Mouse (Mus musculus): ENCODE data around the gene Csf2rb.

The Csf2rb gene

GRCm38 (mm10) chr15:78327753-78328341 is 2.3 kb downstream of the Csf2rb start:
- in situ Hi-C loops (cut with MboI, MseI), result loop anchor here (5.0 kb wide), 1 partner anchor 81 kb away; no protein-coding TSS in a partner anchor

- in situ Hi-C loops (cut with MboI, MseI), result loop anchor here (5.0 kb wide), 1 partner anchor 81 kb away; no protein-coding TSS in a partner anchor
Observed at GRCm38 (mm10) chr15:78328520-78329097, 3.1 kb downstream of the Csf2rb start.

GRCm38 (mm10) chr15:78329972-78330371 is 4.4 kb downstream of the Csf2rb start:
- in situ Hi-C loops (cut with MboI, MseI), result loop anchor here (5.0 kb wide), 1 partner anchor 83 kb away; no protein-coding TSS in a partner anchor

- in situ Hi-C loops (cut with MboI, MseI), result no loop called here
Observed at GRCm38 (mm10) chr15:78330706-78331105, 5.2 kb downstream of the Csf2rb start.

- in situ Hi-C loops (cut with MboI, MseI), result no loop called here
Observed at GRCm38 (mm10) chr15:78331523-78332340, 6.2 kb downstream of the Csf2rb start.

GRCm38 (mm10) chr15:78332981-78333380 is 7.4 kb downstream of the Csf2rb start:
- in situ Hi-C loops (cut with MboI, MseI), result no loop called here

- in situ Hi-C loops (cut with MboI, MseI), result no loop called here
Observed at GRCm38 (mm10) chr15:78334380-78334779, 8.8 kb downstream of the Csf2rb start.

- in situ Hi-C loops (cut with MboI, MseI), result loop anchor here (5.0 kb wide), 1 partner anchor 158 kb away; no protein-coding TSS in a partner anchor
Observed at GRCm38 (mm10) chr15:78339627-78340423, 14.3 kb downstream of the Csf2rb start.

GRCm38 (mm10) chr15:78340919-78341318 is 15.4 kb downstream of the Csf2rb start:
- in situ Hi-C loops (cut with MboI, MseI), result loop anchor here (5.0 kb wide), 1 partner anchor 159 kb away; no protein-coding TSS in a partner anchor

- in situ Hi-C loops (cut with MboI, MseI), result loop anchor here (5.0 kb wide), 1 partner anchor 161 kb away; no protein-coding TSS in a partner anchor
Observed at GRCm38 (mm10) chr15:78343683-78344082, 18.1 kb downstream of the Csf2rb start.

GRCm38 (mm10) chr15:78344567-78344966 is 19.0 kb downstream of the Csf2rb start:
- in situ Hi-C loops (cut with MboI, MseI), result loop anchor here (5.0 kb wide), 1 partner anchor 162 kb away; no protein-coding TSS in a partner anchor

- in situ Hi-C loops (cut with MboI, MseI), result no loop called here
Observed at GRCm38 (mm10) chr15:78351586-78352165, 26.1 kb downstream of the Csf2rb start.

GRCm38 (mm10) chr15:78354958-78355357 is 29.4 kb downstream of the Csf2rb start:
- in situ Hi-C loops (cut with MboI, MseI), result no loop called here

- in situ Hi-C loops (cut with MboI, MseI), result no loop called here
Observed at GRCm38 (mm10) chr15:78355548-78355947, 30.0 kb downstream of the Csf2rb start.

- in situ Hi-C loops (cut with MboI, MseI), result no loop called here
Observed at GRCm38 (mm10) chr15:78365916-78366315, 40.4 kb downstream of the Csf2rb start.

GRCm38 (mm10) chr15:78366875-78367274 is 41.3 kb downstream of the Csf2rb start:
- in situ Hi-C loops (cut with MboI, MseI), result no loop called here

GRCm38 (mm10) chr15:78367811-78368210 is 42.3 kb downstream of the Csf2rb start:
- in situ Hi-C loops (cut with MboI, MseI), result no loop called here

GRCm38 (mm10) chr15:78368926-78369346 is 43.4 kb downstream of the Csf2rb start:
- in situ Hi-C loops (cut with MboI, MseI), result no loop called here

GRCm38 (mm10) chr15:78369641-78370040 is 44.1 kb downstream of the Csf2rb start:
- in situ Hi-C loops (cut with MboI, MseI), result no loop called here

- in situ Hi-C loops (cut with MboI, MseI), result no loop called here
Observed at GRCm38 (mm10) chr15:78372796-78373195, 47.2 kb downstream of the Csf2rb start.

GRCm38 (mm10) chr15:78374204-78374603 is 48.7 kb downstream of the Csf2rb start:
- in situ Hi-C loops (cut with MboI, MseI), result no loop called here
